Mouse (Mus musculus): ENCODE results near the gene Dmrtc1c1. TPM values are rescaled to one million over a fixed set of nuclear protein-coding genes. Genes with fewer than 3 reads are reported as not detected.
"Not testable (repeated sequence)": the region's sequence is repeated elsewhere in the genome, so short reads cannot be mapped to it uniquely, and the experiment has no call there.

The Dmrtc1c1 gene
- polyA plus RNA-seq (2014; fragmentation: Nextera tagmentation; extraction: Ambion mirVana) = not detected in 2 replicates

GRCm38 (mm10) chrX:102802663-102803062 lies at the start of gene Dmrtc1c1:
Gene Dmrtc1c1 (plus strand): TSS chrX:102802963.
- no CpG with 5 or more reads among the region's 14 CpGs for WGBS
- not testable (repeated sequence) for H3K4me3 ChIP-seq (ENCODE audit: low read depth, low read length); H3K4me1 ChIP-seq (ENCODE audit: control insufficient read depth, insufficient read depth, low read length); H3K9me3 ChIP-seq (ENCODE audit: control insufficient read depth, low read length); H3K27ac ChIP-seq (ENCODE audit: low read depth, low read length); H3K9ac ChIP-seq (replicated peaks; ENCODE audit: low read depth, low read length); H3K27me3 ChIP-seq (ENCODE audit: control insufficient read depth, insufficient read depth, low read length); H3K36me3 ChIP-seq (ENCODE audit: control insufficient read depth, insufficient read depth, low read length); H3K4me2 ChIP-seq (ENCODE audit: low read depth, low read length); ATAC-seq (ENCODE audit: low read depth)

- 42% methylated on average over 4 of the region's 4 CpGs for WGBS
- Histone ChIP-seq H3K4me1 (ENCODE audit: control insufficient read depth, insufficient read depth, low read length) (no peaks in the 10 kb centered on the region), H3K9me3 (ENCODE audit: control insufficient read depth, low read length) (no peaks in the 10 kb centered on the region), H3K4me2 (ENCODE audit: low read depth, low read length) (no peak overlapping the region), H3K4me3 (ENCODE audit: low read depth, low read length) (no peak overlapping the region), H3K36me3 (ENCODE audit: control insufficient read depth, insufficient read depth, low read length) (no peaks in the 10 kb centered on the region), H3K27ac (ENCODE audit: low read depth, low read length) (no peak overlapping the region), H3K9ac (replicated peaks; ENCODE audit: low read depth, low read length) (no peak overlapping the region), H3K27me3 (ENCODE audit: control insufficient read depth, insufficient read depth, low read length) (no peaks in the 10 kb centered on the region)
- ATAC-seq (ENCODE audit: low read depth) = no peak
These were observed 36.9 kb upstream of the Dmrtc1c1 start for GRCm38 (mm10) chrX:102765878-102766277.

- no peak for ATAC-seq (ENCODE audit: low read depth)
- Histone ChIP-seq H3K4me2 (ENCODE audit: low read depth, low read length) (no peak overlapping the region), H3K9ac (replicated peaks; ENCODE audit: low read depth, low read length) (no peak overlapping the region), H3K27ac (ENCODE audit: low read depth, low read length) (no peak overlapping the region), H3K9me3 (ENCODE audit: control insufficient read depth, low read length) (no peaks in the 10 kb centered on the region), H3K36me3 (ENCODE audit: control insufficient read depth, insufficient read depth, low read length) (no peaks in the 10 kb centered on the region), H3K4me3 (ENCODE audit: low read depth, low read length) (no peak overlapping the region), H3K4me1 (ENCODE audit: control insufficient read depth, insufficient read depth, low read length) (no peaks in the 10 kb centered on the region), H3K27me3 (ENCODE audit: control insufficient read depth, insufficient read depth, low read length) (no peaks in the 10 kb centered on the region)
- WGBS = 63% methylated on average over 4 of the region's 4 CpGs
These were observed 9.5 kb downstream of the Dmrtc1c1 start for GRCm38 (mm10) chrX:102812311-102812710.

DNA sequence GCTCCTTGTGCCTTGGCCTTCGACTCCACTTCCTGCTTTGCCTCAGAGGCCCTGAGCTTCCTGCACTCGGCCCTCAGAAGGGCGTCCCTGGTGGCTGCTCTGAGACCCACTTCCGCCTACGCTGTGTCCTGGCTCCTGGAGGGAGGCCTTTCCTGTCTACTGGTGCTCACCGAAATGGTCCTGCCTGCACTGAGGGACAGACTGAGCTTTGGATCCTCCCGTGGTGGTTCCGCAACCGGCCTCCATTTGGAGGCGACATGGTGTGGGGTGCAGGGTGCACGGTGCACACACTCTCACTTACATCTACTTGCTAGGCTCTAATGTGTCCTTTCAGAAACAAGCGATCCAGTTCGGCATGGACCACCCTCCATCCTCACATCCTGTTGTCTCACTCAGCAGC lies 51.8 kb downstream of the Dmrtc1c1 start, which contains the start of gene Dmrtc1c2:
Gene Dmrtc1c2 (minus strand): TSS at position 101 of the 400 bp plus-strand sequence.
- H3K4me3 ChIP-seq (ENCODE audit: low read depth, low read length); H3K9me3 ChIP-seq (ENCODE audit: control insufficient read depth, low read length); H3K4me2 ChIP-seq (ENCODE audit: low read depth, low read length); H3K36me3 ChIP-seq (ENCODE audit: control insufficient read depth, insufficient read depth, low read length); H3K4me1 ChIP-seq (ENCODE audit: control insufficient read depth, insufficient read depth, low read length); H3K27ac ChIP-seq (ENCODE audit: low read depth, low read length); H3K9ac ChIP-seq (replicated peaks; ENCODE audit: low read depth, low read length); ATAC-seq (ENCODE audit: low read depth); H3K27me3 ChIP-seq (ENCODE audit: control insufficient read depth, insufficient read depth, low read length): not testable (repeated sequence)
- no CpG with 5 or more reads among the region's 13 CpGs for WGBS

Other genes starting within 250 kb of the Dmrtc1c1 start
- 10.3 and 10.9 TPM in 2 replicates for gene Phka1, start 158.7 kb upstream of the Dmrtc1c1 start, polyA plus RNA-seq (2014; fragmentation: Nextera tagmentation; extraction: Ambion mirVana)
- not detected in 2 replicates for gene Gm3880, start 116.0 kb upstream of the Dmrtc1c1 start, polyA plus RNA-seq (2014; fragmentation: Nextera tagmentation; extraction: Ambion mirVana)
- gene Gm9112, start 95.3 kb upstream of the Dmrtc1c1 start, polyA plus RNA-seq (2014; fragmentation: Nextera tagmentation; extraction: Ambion mirVana) = not detected in 2 replicates
- gene Dmrtc1b, start 95.1 kb upstream of the Dmrtc1c1 start, polyA plus RNA-seq (2014; fragmentation: Nextera tagmentation; extraction: Ambion mirVana) = not detected in 2 replicates
- gene Dmrtc1c2, start 51.7 kb downstream of the Dmrtc1c1 start, polyA plus RNA-seq (2014; fragmentation: Nextera tagmentation; extraction: Ambion mirVana) = not detected in 2 replicates
- not detected in 2 replicates for gene 1700031F05Rik, start 65.0 kb downstream of the Dmrtc1c1 start, polyA plus RNA-seq (2014; fragmentation: Nextera tagmentation; extraction: Ambion mirVana)
- 1.4 and 3.0 TPM in 2 replicates for gene Dmrtc1a, start 105.7 kb downstream of the Dmrtc1c1 start, polyA plus RNA-seq (2014; fragmentation: Nextera tagmentation; extraction: Ambion mirVana)
- gene 1700011M02Rik, start 105.9 kb downstream of the Dmrtc1c1 start, polyA plus RNA-seq (2014; fragmentation: Nextera tagmentation; extraction: Ambion mirVana) = not detected in 2 replicates
- not detected in 2 replicates for gene 1700018G05Rik, start 125.4 kb downstream of the Dmrtc1c1 start, polyA plus RNA-seq (2014; fragmentation: Nextera tagmentation; extraction: Ambion mirVana)

Data from neural tube, embryonic 14.5 days (tissue).